Mouse (Mus musculus) C2C12 (cell line): ENCODE data around the gene Kxd1.

Experiments
- CEBPB ChIP-seq: IDR thresholded peaks from one replicate; pipeline ENCODE4 v1.6.1; 2011; ENCODE audit warnings: low read depth, mild to moderate bottlenecking, control low read depth, moderate library complexity
- CTCF ChIP-seq: IDR thresholded peaks from one replicate; pipeline ENCODE4 v1.5.1; 2011; ENCODE audit not compliant: control insufficient read depth, insufficient read depth, insufficient read length
- FOSL1 ChIP-seq: IDR thresholded peaks from one replicate; pipeline ENCODE4 v1.8.0; 2011; ENCODE audit warnings: mild to moderate bottlenecking, low read length; ENCODE audit not compliant: poor library complexity, insufficient read depth, severe bottlenecking
- MYOD1 ChIP-seq: IDR thresholded peaks from one replicate; pipeline ENCODE4 v1.6.1; 2011; ENCODE audit warnings: low read depth; ENCODE audit not compliant: control insufficient read depth, insufficient read length
- USF1 ChIP-seq: IDR thresholded peaks from one replicate; pipeline ENCODE4 v1.6.1; 2011; ENCODE audit warnings: low read depth, mild to moderate bottlenecking, control low read depth, moderate library complexity

- TF ChIP-seq MYOD1, result no peak
- TF ChIP-seq CTCF, result no peak
- TF ChIP-seq USF1, result no peak
- TF ChIP-seq FOSL1, result no peak
- TF ChIP-seq CEBPB, result no peak
Measured at GRCm38 (mm10) chr8:70493692-70494415, 33.9 kb downstream of the Kxd1 start.
